Mouse (Mus musculus) forebrain, embryonic 11.5 days (tissue): ENCODE data around the gene Oxsr1. TPM values are rescaled to one million over a fixed set of nuclear protein-coding genes. Genes with fewer than 3 reads are reported as not detected.

ENCODE experiments used
- ATAC-seq: fragments of 200-750 bp; cut with Nextera tagmentation; replicated peaks from 2 replicates; pipeline ENCODE4 v1.8.0; 2017; ENCODE audit warnings: moderate TSS enrichment; ENCODE audit not compliant: low FRiP score
- DNase-seq: peaks from one replicate; pipeline ENCODE4 v3.0.0-alpha.2; 2017; ENCODE audit warnings: low spot score
- H3K27ac ChIP-seq: fragments of 300-500 bp; sonication (generic); 2 replicates; pipeline ENCODE4 v1.5.1; 2014; ENCODE audit warnings: low read depth, low read length
- H3K27me3 ChIP-seq: fragments of 300-500 bp; sonication (generic); 2 replicates; pipeline ENCODE4 v1.6.1; 2014; ENCODE audit warnings: mild to moderate bottlenecking, low read length, mixed read lengths; ENCODE audit not compliant: control insufficient read depth, insufficient read depth
- H3K36me3 ChIP-seq: fragments of 300-500 bp; sonication (generic); 2 replicates; pipeline ENCODE4 v1.6.1; 2014; ENCODE audit warnings: mild to moderate bottlenecking, low read length, moderate library complexity, mixed read lengths; ENCODE audit not compliant: control insufficient read depth, insufficient read depth
- H3K4me1 ChIP-seq: fragments of 300-500 bp; sonication (generic); replicated peaks from 2 replicates; pipeline ENCODE4 v1.6.1; 2014; ENCODE audit warnings: low read length, mixed read lengths; ENCODE audit not compliant: control insufficient read depth, insufficient read depth
- H3K4me2 ChIP-seq: fragments of 300-500 bp; sonication (generic); 2 replicates; pipeline ENCODE4 v1.6.1; 2014; ENCODE audit warnings: low read depth, mild to moderate bottlenecking, low read length, moderate library complexity, mixed read lengths; ENCODE audit not compliant: severe bottlenecking
- H3K4me3 ChIP-seq: fragments of 300-500 bp; sonication (generic); 2 replicates; pipeline ENCODE4 v1.5.1; 2014; ENCODE audit warnings: low read depth, low read length
- H3K9ac ChIP-seq: fragments of 300-500 bp; sonication (generic); 2 replicates; pipeline ENCODE4 v1.6.1; 2014; ENCODE audit warnings: low read length
- H3K9me3 ChIP-seq: fragments of 300-500 bp; sonication (generic); 2 replicates; pipeline ENCODE4 v1.6.1; 2016; ENCODE audit warnings: low read length, mixed read lengths; ENCODE audit not compliant: control insufficient read depth
- WGBS: fragments of 180-500 bp; shearing (Covaris S2); extraction: QIAGEN DNeasy Blood & Tissue Kit; methylation state at CpG from one replicate; pipeline ENCODE4 v1.1.7; 2014; 5-methylcytosine and 5-hydroxymethylcytosine counted together
- polyA plus RNA-seq: library from polyadenylated mRNA; unstranded; fragments of >200 nt; fragmentation: Nextera tagmentation; extraction: Ambion mirVana; gene quantifications from 2 replicates; pipeline ENCODE4 v1.2.1, GENCODE M21; 2014

The Oxsr1 gene
- polyA plus RNA-seq, 1 experiment from 2014 or later: 19.7 TPM

- H3K4me2 ChIP-seq: no peak overlapping the region
- WGBS: 76% methylated on average over 10 of the region's 10 CpGs
- no peaks in the 10 kb centered on the region for H3K4me1 ChIP-seq
- H3K9ac ChIP-seq: no peak overlapping the region
- H3K27ac ChIP-seq: no peak overlapping the region
- peaks cover 3% of the 10 kb centered on the region; the same call in 1 of the 2 replicates for H3K27me3 ChIP-seq
- H3K9me3 ChIP-seq: no peaks in the 10 kb centered on the region
- ATAC-seq: no peak
- no peak overlapping the region for H3K4me3 ChIP-seq
- no peak for DNase-seq
- no peaks in the 10 kb centered on the region for H3K36me3 ChIP-seq
These were observed 12.1 kb upstream of the Oxsr1 start for GRCm38 (mm10) chr9:119334324-119334723.

GRCm38 (mm10) chr9:119330186-119330963 is 8.1 kb upstream of the Oxsr1 start:
- H3K4me1 ChIP-seq: no peaks in the 10 kb centered on the region
- H3K4me3 ChIP-seq: no peak overlapping the region
- no peaks in the 10 kb centered on the region for H3K36me3 ChIP-seq
- no peaks in the 10 kb centered on the region for H3K9me3 ChIP-seq
- ATAC-seq (no peak), DNase-seq (no peak)
- WGBS: 88% methylated on average over 15 of the region's 15 CpGs
- no peak overlapping the region for H3K9ac ChIP-seq
- H3K27ac ChIP-seq: no peak overlapping the region
- H3K27me3 ChIP-seq: no peaks in the 10 kb centered on the region
- no peak overlapping the region for H3K4me2 ChIP-seq

GRCm38 (mm10) chr9:119328488-119328887 is 6.3 kb upstream of the Oxsr1 start:
- ATAC-seq: no peak
- no peak for DNase-seq
- whole genome bisulfite sequencing: 84% methylated on average over 3 of the region's 3 CpGs

GRCm38 (mm10) chr9:119324130-119324529 is 1.9 kb upstream of the Oxsr1 start:
- 66% methylated on average over 1 of the region's 1 CpGs for WGBS

More at GRCm38 (mm10) chr9:119328488-119328887, 6.3 kb upstream of the Oxsr1 start:
- no peaks in the 10 kb centered on the region for H3K4me1 ChIP-seq
- no peaks in the 10 kb centered on the region for H3K36me3 ChIP-seq
- H3K27me3 ChIP-seq: no peaks in the 10 kb centered on the region
- no peaks in the 10 kb centered on the region for H3K9me3 ChIP-seq
- no peak overlapping the region for H3K27ac ChIP-seq
- H3K4me2 ChIP-seq: no peak overlapping the region
- H3K9ac ChIP-seq: no peak overlapping the region
- no peak overlapping the region for H3K4me3 ChIP-seq

GRCm38 (mm10) chr9:119323260-119323645 is 1.0 kb upstream of the Oxsr1 start:
- no peaks in the 10 kb centered on the region for H3K9me3 ChIP-seq

More at GRCm38 (mm10) chr9:119324130-119324529, 1.9 kb upstream of the Oxsr1 start:
- no peak overlapping the region for H3K9ac ChIP-seq
- no peaks in the 10 kb centered on the region for H3K9me3 ChIP-seq
- H3K4me2 ChIP-seq: no peak overlapping the region
- no peaks in the 10 kb centered on the region for H3K36me3 ChIP-seq
- no peak overlapping the region for H3K27ac ChIP-seq
- DNase-seq (no peak), ATAC-seq (no peak)
- H3K27me3 ChIP-seq: no peaks in the 10 kb centered on the region
- no peaks in the 10 kb centered on the region; the same call in 1 of the 2 replicates for H3K4me1 ChIP-seq
- H3K4me3 ChIP-seq: no peak overlapping the region

GRCm38 (mm10) chr9:119321392-119322229 is 616 bp downstream of the Oxsr1 start:
- Histone ChIP-seq H3K9me3 (no peaks in the 10 kb centered on the region), H3K4me1 (no peaks in the 10 kb centered on the region; the same call in 1 of the 2 replicates), H3K4me3 (peak overlapping the region; percentile 90), H3K27ac (peak overlapping the region; percentile 85), H3K4me2 (peak overlapping the region; percentile 98), H3K36me3 (no peaks in the 10 kb centered on the region), H3K9ac (peak overlapping the region; percentile 90), H3K27me3 (no peaks in the 10 kb centered on the region)
- under 1% methylated on average over 57 of the region's 59 CpGs for WGBS
- DNase-seq (no peak), ATAC-seq (peak; percentile 38; the same call in 1 of the 2 replicates)

More at GRCm38 (mm10) chr9:119323260-119323645, 1.0 kb upstream of the Oxsr1 start:
- peak overlapping the region; percentile 79 for H3K4me2 ChIP-seq
- peak overlapping the region; percentile 85 for H3K27ac ChIP-seq
- H3K27me3 ChIP-seq: no peaks in the 10 kb centered on the region
- peak; percentile 1; the same call in 1 of the 2 replicates for ATAC-seq
- H3K4me3 ChIP-seq: peak overlapping the region; percentile 90
- H3K9ac ChIP-seq: peak overlapping the region; percentile 90
- no peak for DNase-seq
- H3K36me3 ChIP-seq: no peaks in the 10 kb centered on the region
- WGBS: 8% methylated on average over 9 of the region's 9 CpGs
- no peaks in the 10 kb centered on the region; the same call in 1 of the 2 replicates for H3K4me1 ChIP-seq

- H3K27ac ChIP-seq: no peak overlapping the region
- WGBS: 10% methylated on average over 7 of the region's 7 CpGs
These were observed 1.3 kb downstream of the Oxsr1 start for GRCm38 (mm10) chr9:119320946-119321345.

GRCm38 (mm10) chr9:119320446-119320845 is 1.8 kb downstream of the Oxsr1 start:
- Histone ChIP-seq H3K4me2 (peak overlapping the region; percentile 18; the same call in 1 of the 2 replicates), H3K27me3 (no peaks in the 10 kb centered on the region), H3K4me1 (no peaks in the 10 kb centered on the region; the same call in 1 of the 2 replicates), H3K27ac (no peak overlapping the region), H3K9ac (no peak overlapping the region), H3K9me3 (no peaks in the 10 kb centered on the region), H3K36me3 (no peaks in the 10 kb centered on the region), H3K4me3 (no peak overlapping the region; the same call in 1 of the 2 replicates)
- no peak for ATAC-seq
- DNase-seq: no peak
- WGBS: 81% methylated on average over 7 of the region's 7 CpGs

More at GRCm38 (mm10) chr9:119320946-119321345, 1.3 kb downstream of the Oxsr1 start:
- Histone ChIP-seq H3K27me3 (no peaks in the 10 kb centered on the region), H3K9me3 (no peaks in the 10 kb centered on the region), H3K4me1 (no peaks in the 10 kb centered on the region; the same call in 1 of the 2 replicates), H3K4me3 (peak overlapping the region; percentile 90), H3K4me2 (peak overlapping the region; percentile 98), H3K36me3 (no peaks in the 10 kb centered on the region), H3K9ac (peak overlapping the region; percentile 90)
- no peak for ATAC-seq
- no peak for DNase-seq
